In the genomic region with DNA sequence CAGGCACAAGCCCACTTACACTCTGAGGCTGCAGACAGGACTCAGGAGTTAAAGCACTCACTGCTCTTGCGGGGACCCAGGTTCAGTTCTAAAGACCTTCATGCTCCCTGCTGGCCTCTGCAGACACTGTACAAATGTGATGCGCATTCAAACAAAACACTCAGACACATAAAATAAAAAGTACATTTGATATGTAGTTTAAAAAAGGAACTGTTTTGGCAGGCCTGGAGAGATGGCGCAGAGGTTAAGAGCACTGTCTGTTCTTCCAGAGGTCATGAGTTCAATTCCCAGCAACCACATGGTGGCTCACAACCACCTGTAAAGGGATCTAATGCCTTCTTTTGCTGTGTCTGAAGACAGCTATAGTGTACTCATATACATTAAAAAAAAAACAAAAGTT, we compare ENCODE assay signal across 27 mouse cellular contexts. TPM values are rescaled to one million over a fixed set of nuclear protein-coding genes. Genes with fewer than 3 reads are reported as not detected.
DNase-seq lines count a peak whose midpoint lies in the region; TF ChIP-seq lines count a peak whose summit lies in the region.
"Had no signal": no experiment of that assay in that cellular context is flagged by ENCODE, and none has a peak within 500 bp of the region (broad histone marks: within the 10 kb centered on the region; RNA-seq: fewer than 3 reads in every experiment).

No protein-coding gene starts in this region.

- no peaks in the 10 kb centered on the region for H3K9me3 ChIP-seq in MEL (replicated peaks; ENCODE audit: insufficient read depth, low read length)
- H3K9me3 ChIP-seq: embryonic facial prominence, embryonic 13.5 days; embryonic facial prominence, embryonic 15.5 days; forebrain, embryonic 10.5 days; forebrain, embryonic 12.5 days had no signal

- no peak for TF ChIP-seq EP300 in MEL (IDR thresholded peaks at IDR 0.05; ENCODE audit: low read depth in 1 of 2, low read length in 2 of 2)

- DNase-seq in ES-CJ7 (ENCODE audit: low read depth, low spot score) (peak; percentile 19), MEL (ENCODE audit: low read depth, low spot score) (peak; percentile 45), ZHBTc4 (ENCODE audit: low read depth, low spot score) (peak; percentile 17)
- no peak for DNase-seq in thymus, postnatal 10 days (ENCODE audit: low spot score in 2 of 2)
- DNase-seq in left cerebral cortex, postnatal 25 days (ENCODE audit: low spot score in 2 of 2): no peak
- DNase-seq: adrenal gland, adult 2 months; adrenal gland, postnatal 10 days; adrenal gland, postnatal 25 days; cerebellum, adult 11 months; cerebellum, adult 18-20 months; cerebellum, adult 8-10 months; cerebellum, adult 9-11 months; cerebellum, postnatal 14 days; cerebellum, postnatal 36 days; embryo, embryonic 11 days had no signal

- H3K4me3 ChIP-seq in MEL (ENCODE audit: control insufficient read depth in 1 of 2, insufficient read depth in 1 of 2, low read depth in 2 of 2, low read length in 2 of 2): no peak overlapping the region
- H3K4me3 ChIP-seq: embryonic facial prominence, embryonic 13.5 days; embryonic facial prominence, embryonic 15.5 days; erythroblast, embryonic 14.5 days; forebrain, embryonic 10.5 days; forebrain, embryonic 12.5 days had no signal

- intact Hi-C loops in left cerebral cortex, postnatal 25 days (cut with DNase I): loop anchor here (5.0 kb wide), 2 partner anchors 66 to 186 kb away; no protein-coding TSS in a partner anchor

- no peak for TF ChIP-seq POLR2A in MEL (IDR thresholded peaks at IDR 0.05; ENCODE audit: control insufficient read depth in 1 of 2, insufficient read depth in 1 of 2, low read depth in 1 of 2, low read length in 2 of 2, poor library complexity in 1 of 2)

- no peaks in the 10 kb centered on the region for H3K4me1 ChIP-seq in MEL (ENCODE audit: control insufficient read depth in 1 of 2, insufficient read depth in 2 of 2, low read length in 2 of 2)
- H3K4me1 ChIP-seq: embryonic facial prominence, embryonic 15.5 days; forebrain, embryonic 12.5 days had no signal

- no peak for TF ChIP-seq CTCF in MEL (IDR thresholded peaks at IDR 0.05 in 2 of 3, conservative IDR thresholded peaks at IDR 0.05 in 1 of 3; ENCODE audit: control insufficient read depth in 1 of 3, insufficient read depth in 1 of 3, low read depth in 2 of 3, low read length in 3 of 3, poor library complexity in 1 of 3, severe bottlenecking in 1 of 3)

- no peaks in the 10 kb centered on the region for H3K79me2 ChIP-seq in MEL (ENCODE audit: control insufficient read depth, insufficient read depth, low read length, poor library complexity)

- H3K9ac ChIP-seq in MEL (ENCODE audit: control insufficient read depth, low read depth, low read length, poor library complexity, severe bottlenecking): no peak overlapping the region
- H3K9ac ChIP-seq: embryonic facial prominence, embryonic 13.5 days; embryonic facial prominence, embryonic 15.5 days; forebrain, embryonic 12.5 days had no signal

- H3K36me3 ChIP-seq in MEL (ENCODE audit: control insufficient read depth in 1 of 2, insufficient read depth in 2 of 2, low read length in 2 of 2): no peaks in the 10 kb centered on the region
- H3K36me3 ChIP-seq: embryonic facial prominence, embryonic 13.5 days; embryonic facial prominence, embryonic 15.5 days; forebrain, embryonic 10.5 days; forebrain, embryonic 12.5 days had no signal

- H3K27ac ChIP-seq in MEL (ENCODE audit: control insufficient read depth, low read depth, low read length): no peak overlapping the region
- H3K27ac ChIP-seq: embryonic facial prominence, embryonic 13.5 days; embryonic facial prominence, embryonic 15.5 days; forebrain, embryonic 10.5 days; forebrain, embryonic 12.5 days had no signal

- TF ChIP-seq RAD21 in MEL (IDR thresholded peaks at IDR 0.05; ENCODE audit: low read depth, low read length): no peak

- no peaks in the 10 kb centered on the region for H3K27me3 ChIP-seq in MEL (ENCODE audit: control insufficient read depth in 1 of 2, insufficient read depth in 2 of 2, low read length in 2 of 2)
- H3K27me3 ChIP-seq: CH12.LX; embryonic facial prominence, embryonic 13.5 days; embryonic facial prominence, embryonic 15.5 days had no signal

TF ChIP-seq in MEL, 35 proteins besides CTCF, POLR2A, EP300 and RAD21:
- TF ChIP-seq TBP (IDR thresholded peaks at IDR 0.05; ENCODE audit: low read depth, low read length) (peak; percentile 98), GABPA (IDR thresholded peaks at IDR 0.05; ENCODE audit: low read depth, low read length) (no peak), MXI1 (IDR thresholded peaks at IDR 0.05; ENCODE audit: low read depth, low read length) (no peak), MAFK (IDR thresholded peaks at IDR 0.05; ENCODE audit: borderline replicate concordance, low read depth, low read length) (peak; percentile 62; the same call in 1 of the 2 replicates)

RNA-seq across cellular contexts. Expression of gene Eif5a2, which starts 32.9 kb away (rescaled TPM):
- 5.8 and 6.1 TPM in 2 replicates for total RNA-seq in MEL (2012; rRNA removed)
- polyA plus RNA-seq in MEL (2012; ENCODE audit: insufficient read depth in 1 of 2, insufficient read length in 2 of 2, low read depth in 1 of 2, low replicate concordance in 2 of 2, missing spikeins in 1 of 2): 1 to 10 TPM in 1 of 2 experiments, not detected in 1; 7.3 TPM
- 10 to 100 TPM; 29.8 TPM for total RNA-seq in left cerebral cortex, postnatal 25 days (2021)
- total RNA-seq: CH12.LX had no signal

RNA-seq across cellular contexts. Expression of gene Slc2a2, which starts 50.4 kb away (rescaled TPM):
- total RNA-seq in MEL (2012; rRNA removed): 0.49 and 1.1 TPM in 2 replicates
- under 1 TPM in 1 of 2 experiments, not detected in 1; 0.77 TPM for polyA plus RNA-seq in MEL (2012; ENCODE audit: insufficient read depth in 1 of 2, insufficient read length in 2 of 2, low read depth in 1 of 2, low replicate concordance in 2 of 2, missing spikeins in 1 of 2)
- not detected for total RNA-seq in left cerebral cortex, postnatal 25 days (2021)
- total RNA-seq: adrenal gland, postnatal 25 days; CH12.LX; common myeloid progenitor, adult 5-6 weeks; ES-E14 had no signal
- polyA plus RNA-seq: CD4-positive, CD25-positive, alpha-beta regulatory T cell, adult 4 months; embryonic facial prominence, embryonic 11.5 days; forebrain, embryonic 12.5 days; forebrain, embryonic 14.5 days; forebrain, embryonic 16.5 days had no signal

RNA-seq across cellular contexts. Expression of gene Rpl22l1, which starts 57.1 kb away (rescaled TPM):
- total RNA-seq in MEL (2012; rRNA removed): 97.8 and 305 TPM in 2 replicates
- polyA plus RNA-seq in MEL (2012; ENCODE audit: insufficient read depth in 1 of 2, insufficient read length in 2 of 2, low read depth in 1 of 2, low replicate concordance in 2 of 2, missing spikeins in 1 of 2): 10 to 100 TPM in 1 of 2 experiments, not detected in 1; 84.5 TPM
- total RNA-seq in left cerebral cortex, postnatal 25 days (2021): 100 to 1,000 TPM; 207 to 212 TPM

Comparison
In these comparisons a context has a peak if more than half of its experiments do, and no peak if none do; other contexts are left out.
1. DNase-seq: peak in ES-CJ7 (single experiment), MEL (single experiment) and ZHBTc4 (single experiment); none in thymus, postnatal 10 days (0 of 2) and left cerebral cortex, postnatal 25 days (0 of 2).